Mouse (Mus musculus) hindbrain, embryonic 14.5 days (tissue): Measurements from ENCODE around the gene Nme8. TPM values are rescaled to one million over a fixed set of nuclear protein-coding genes. Genes with fewer than 3 reads are reported as not detected.

Experiments used
- ATAC-seq: fragments of 200-750 bp; cut with Nextera tagmentation; 2 replicates; pipeline ENCODE4 v1.8.0; 2017; ENCODE audit warnings: moderate number of reproducible peaks, mild to moderate bottlenecking, moderate TSS enrichment, moderate library complexity; ENCODE audit not compliant: low FRiP score
- DNase-seq: peaks from one replicate; pipeline ENCODE4 v3.0.0-alpha.2; 2015; ENCODE audit warnings: low spot score
- H3K27ac ChIP-seq: fragments of 300-500 bp; sonication (generic); 2 replicates; pipeline ENCODE4 v1.5.1; 2014; ENCODE audit warnings: mild to moderate bottlenecking, moderate library complexity
- H3K27me3 ChIP-seq: fragments of 300-500 bp; sonication (generic); 2 replicates; pipeline ENCODE4 v1.6.1; 2014; ENCODE audit warnings: mild to moderate bottlenecking, low read length, mixed read lengths; ENCODE audit not compliant: control insufficient read depth, insufficient read depth
- H3K36me3 ChIP-seq: fragments of 300-500 bp; sonication (generic); replicated peaks from 2 replicates; pipeline ENCODE4 v1.6.1; 2014; ENCODE audit not compliant: control insufficient read depth, insufficient read depth
- H3K4me1 ChIP-seq: fragments of 300-500 bp; sonication (generic); replicated peaks from 2 replicates; pipeline ENCODE4 v1.6.1; 2014; ENCODE audit warnings: antibody characterized with exemption, low read length, mixed read lengths; ENCODE audit not compliant: control insufficient read depth, insufficient read depth
- H3K4me2 ChIP-seq: fragments of 300-500 bp; sonication (generic); replicated peaks from 2 replicates; pipeline ENCODE4 v1.6.1; 2014; ENCODE audit warnings: mild to moderate bottlenecking, moderate library complexity
- H3K4me3 ChIP-seq: fragments of 300-500 bp; sonication (generic); replicated peaks from 2 replicates; pipeline ENCODE4 v1.5.1; 2014; ENCODE audit warnings: mild to moderate bottlenecking, low read length
- H3K9ac ChIP-seq: fragments of 300-500 bp; sonication (generic); 2 replicates; pipeline ENCODE4 v1.6.1; 2014
- H3K9me3 ChIP-seq: fragments of 300-500 bp; sonication (generic); 2 replicates; pipeline ENCODE4 v1.6.1; 2016; ENCODE audit warnings: low read length; ENCODE audit not compliant: control insufficient read depth
- WGBS: fragments of 180-500 bp; shearing (Covaris S2); extraction: QIAGEN DNeasy Blood & Tissue Kit; methylation state at CpG from one replicate; pipeline ENCODE4 v1.1.7; 2014; 5-methylcytosine and 5-hydroxymethylcytosine counted together
- polyA plus RNA-seq: library from polyadenylated mRNA; unstranded; fragments of >200 nt; fragmentation: Nextera tagmentation; extraction: Ambion mirVana; gene quantifications from 2 replicates; pipeline ENCODE4 v1.2.1, GENCODE M21; 2014

Gene Nme8
- polyA plus RNA-seq, 1 experiment from 2014 or later = 0.17 TPM

GRCm38 (mm10) chr13:19608120-19608519 lies 89.5 kb downstream of the Nme8 start:
- ATAC-seq (no peak), DNase-seq (no peak)
- Histone ChIP-seq H3K36me3 (no peaks in the 10 kb centered on the region), H3K27me3 (no peaks in the 10 kb centered on the region), H3K4me1 (peaks cover 5% of the 10 kb centered on the region; the same call in 1 of the 2 replicates), H3K9me3 (no peaks in the 10 kb centered on the region), H3K9ac (no peak overlapping the region), H3K4me3 (no peak overlapping the region), H3K27ac (no peak overlapping the region), H3K4me2 (no peak overlapping the region)

- Histone ChIP-seq H3K27ac (no peak overlapping the region), H3K36me3 (no peaks in the 10 kb centered on the region), H3K4me2 (no peak overlapping the region), H3K9me3 (no peaks in the 10 kb centered on the region), H3K4me3 (no peak overlapping the region), H3K9ac (no peak overlapping the region), H3K4me1 (no peaks in the 10 kb centered on the region), H3K27me3 (no peaks in the 10 kb centered on the region)
- DNase-seq (no peak), ATAC-seq (no peak)
These were observed 92.7 kb downstream of the Nme8 start for GRCm38 (mm10) chr13:19604916-19605315.

GRCm38 (mm10) chr13:19603719-19604118 lies 93.9 kb downstream of the Nme8 start:
- 91% methylated on average over 1 of the region's 1 CpGs for WGBS
- no peak overlapping the region for H3K4me3 ChIP-seq
- no peaks in the 10 kb centered on the region for H3K36me3 ChIP-seq
- H3K4me1 ChIP-seq = no peaks in the 10 kb centered on the region
- no peak for ATAC-seq
- H3K4me2 ChIP-seq = no peak overlapping the region
- DNase-seq = no peak
- H3K9ac ChIP-seq = no peak overlapping the region
- no peak overlapping the region for H3K27ac ChIP-seq
- no peaks in the 10 kb centered on the region for H3K27me3 ChIP-seq
- no peaks in the 10 kb centered on the region for H3K9me3 ChIP-seq

GRCm38 (mm10) chr13:19602531-19602930 lies 95.1 kb downstream of the Nme8 start:
- Histone ChIP-seq H3K27me3 (no peaks in the 10 kb centered on the region), H3K4me3 (no peak overlapping the region), H3K27ac (no peak overlapping the region), H3K9ac (no peak overlapping the region), H3K4me1 (no peaks in the 10 kb centered on the region), H3K4me2 (no peak overlapping the region), H3K9me3 (no peaks in the 10 kb centered on the region), H3K36me3 (no peaks in the 10 kb centered on the region)
- 85% methylated on average over 1 of the region's 1 CpGs for WGBS
- DNase-seq (peak; percentile 20), ATAC-seq (no peak)

GRCm38 (mm10) chr13:19599242-19599641 lies 98.4 kb downstream of the Nme8 start:
- Histone ChIP-seq H3K9ac (no peak overlapping the region), H3K4me1 (no peaks in the 10 kb centered on the region), H3K4me2 (no peak overlapping the region), H3K4me3 (no peak overlapping the region), H3K9me3 (no peaks in the 10 kb centered on the region), H3K27ac (no peak overlapping the region), H3K27me3 (no peaks in the 10 kb centered on the region), H3K36me3 (no peaks in the 10 kb centered on the region)
- WGBS = 93% methylated on average over 6 of the region's 6 CpGs
- no peak for ATAC-seq
- no peak for DNase-seq

GRCm38 (mm10) chr13:19595141-19595540 lies 102.5 kb downstream of the Nme8 start:
- H3K4me1 ChIP-seq = no peaks in the 10 kb centered on the region
- H3K27me3 ChIP-seq = no peaks in the 10 kb centered on the region
- DNase-seq = peak; percentile 5
- H3K27ac ChIP-seq = no peak overlapping the region
- no peak overlapping the region for H3K9ac ChIP-seq
- H3K4me3 ChIP-seq = no peak overlapping the region
- no peaks in the 10 kb centered on the region for H3K9me3 ChIP-seq
- H3K36me3 ChIP-seq = no peaks in the 10 kb centered on the region; the same call in 1 of the 2 replicates
- 97% methylated on average over 1 of the region's 1 CpGs for WGBS
- no peak overlapping the region for H3K4me2 ChIP-seq
- ATAC-seq = no peak

Other genes with a start within 250 kb of the Nme8 start
- 22.5 and 26.6 TPM in 2 replicates for gene Epdr1, start 77.9 kb downstream of the Nme8 start, polyA plus RNA-seq
- 4.4 TPM in 2 replicates for gene Sfrp4, start 74.7 kb downstream of the Nme8 start, polyA plus RNA-seq
- 0.11 and 0.12 TPM in 2 replicates for gene Gpr141, start 126.5 kb upstream of the Nme8 start, polyA plus RNA-seq